Mouse (Mus musculus): ENCODE measurements at regions not wholly inside any gene's neighbourhood (a gene's known extent, or its start where the extent isn't known, plus 50 kb on each side); places are given as distances from the start of the nearest gene placed in this dataset.

DNA sequence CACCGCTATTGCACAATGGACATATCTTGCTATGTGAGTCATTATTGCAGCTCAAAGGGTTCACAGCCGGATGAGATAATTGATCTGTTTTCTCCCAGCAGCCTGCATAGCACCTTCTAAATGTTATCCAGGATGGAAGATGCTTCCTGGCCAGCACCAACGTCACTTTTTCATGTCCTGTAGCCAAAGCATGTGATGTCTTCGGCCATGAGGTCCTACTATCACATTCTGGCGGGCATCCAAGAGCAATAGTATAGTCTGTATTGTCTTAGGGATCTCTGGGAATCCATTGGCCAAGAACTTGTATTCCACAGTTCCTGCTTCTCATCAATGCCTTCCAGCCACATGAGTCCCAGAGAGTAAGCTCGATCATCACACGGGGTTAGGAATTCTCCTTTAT, 70.6 kb downstream of the Npy start:
- DNase-seq = no peak
- no peak overlapping the region for H3K4me3 ChIP-seq (replicated peaks; ENCODE audit: insufficient read depth, low read depth, low read length)
- H3K27me3 ChIP-seq (ENCODE audit: control insufficient read depth, insufficient read depth, low read length) = no peaks in the 10 kb centered on the region
- no peak for TF ChIP-seq POLR2A (IDR thresholded peaks at IDR 0.05; ENCODE audit: borderline replicate concordance, insufficient read depth, low read length)
- TF ChIP-seq CTCF (IDR thresholded peaks at IDR 0.05; ENCODE audit: borderline replicate concordance, insufficient read depth, low read depth, low read length) = no peak
- 76% methylated on average over 7 of the region's 7 CpGs for WGBS
- H3K4me1 ChIP-seq (ENCODE audit: control insufficient read depth, insufficient read depth, low read length) = no peaks in the 10 kb centered on the region
- H3K27ac ChIP-seq (ENCODE audit: insufficient read depth, low read length) = no peak overlapping the region

DNA sequence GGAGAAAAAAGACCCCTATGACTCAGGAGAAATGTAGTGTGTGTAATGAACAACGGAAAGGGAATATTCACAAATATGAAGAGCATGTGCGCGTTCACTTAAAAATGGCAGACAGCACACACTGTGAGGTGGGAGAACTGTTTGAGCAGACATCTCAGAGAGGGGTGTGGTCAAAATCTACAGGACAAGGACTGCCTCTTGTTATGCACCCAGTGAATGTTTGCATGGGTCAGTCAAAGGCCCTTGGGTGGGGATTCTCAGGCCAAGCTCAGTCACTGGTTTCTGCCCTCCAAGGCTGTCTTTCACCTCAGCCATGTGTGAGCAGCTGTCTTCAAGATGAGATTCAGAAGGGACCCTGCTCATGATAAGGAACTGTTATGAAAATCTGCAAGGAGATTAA, 76.6 kb downstream of the Npy start:
- no peak overlapping the region for H3K27ac ChIP-seq (ENCODE audit: insufficient read depth, low read length)
- 94% methylated on average over 3 of the region's 3 CpGs for WGBS
- H3K27me3 ChIP-seq (ENCODE audit: control insufficient read depth, insufficient read depth, low read length) = no peaks in the 10 kb centered on the region; the same call in 1 of the 2 replicates
- no peak for TF ChIP-seq POLR2A (IDR thresholded peaks at IDR 0.05; ENCODE audit: borderline replicate concordance, insufficient read depth, low read length)
- DNase-seq = no peak
- no peak overlapping the region for H3K4me3 ChIP-seq (replicated peaks; ENCODE audit: insufficient read depth, low read depth, low read length)
- H3K4me1 ChIP-seq (ENCODE audit: control insufficient read depth, insufficient read depth, low read length) = no peaks in the 10 kb centered on the region

DNA sequence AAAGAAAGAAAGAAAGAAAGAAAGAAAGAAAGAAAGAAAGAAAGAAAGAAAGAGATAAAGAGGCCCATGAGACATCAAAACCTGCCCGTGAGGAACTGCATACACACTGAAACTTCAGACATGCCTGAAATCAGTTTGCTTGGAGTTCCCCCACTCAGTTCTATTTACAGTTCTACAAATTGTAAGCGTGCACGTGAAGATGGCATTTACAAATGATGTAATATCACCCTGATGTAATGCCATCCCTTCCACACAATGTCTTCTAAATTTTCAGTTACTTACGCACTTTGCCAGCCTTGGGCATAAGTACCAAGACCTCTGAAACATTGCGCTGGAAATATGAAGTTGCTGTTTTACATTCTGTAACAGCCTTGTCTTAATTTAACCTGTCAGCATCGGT, 79.0 kb downstream of the Npy start:
- H3K27me3 ChIP-seq (ENCODE audit: control insufficient read depth, insufficient read depth, low read length) = no peaks in the 10 kb centered on the region; the same call in 1 of the 2 replicates
- no peak overlapping the region for H3K27ac ChIP-seq (ENCODE audit: insufficient read depth, low read length)
- H3K4me3 ChIP-seq (replicated peaks; ENCODE audit: insufficient read depth, low read depth, low read length) = no peak overlapping the region
- no peak for TF ChIP-seq POLR2A (IDR thresholded peaks at IDR 0.05; ENCODE audit: borderline replicate concordance, insufficient read depth, low read length)
- no peak for TF ChIP-seq CTCF (IDR thresholded peaks at IDR 0.05; ENCODE audit: borderline replicate concordance, insufficient read depth, low read depth, low read length)
- H3K4me1 ChIP-seq (ENCODE audit: control insufficient read depth, insufficient read depth, low read length) = no peaks in the 10 kb centered on the region
- DNase-seq = no peak
- 94% methylated on average over 6 of the region's 6 CpGs for WGBS

DNA sequence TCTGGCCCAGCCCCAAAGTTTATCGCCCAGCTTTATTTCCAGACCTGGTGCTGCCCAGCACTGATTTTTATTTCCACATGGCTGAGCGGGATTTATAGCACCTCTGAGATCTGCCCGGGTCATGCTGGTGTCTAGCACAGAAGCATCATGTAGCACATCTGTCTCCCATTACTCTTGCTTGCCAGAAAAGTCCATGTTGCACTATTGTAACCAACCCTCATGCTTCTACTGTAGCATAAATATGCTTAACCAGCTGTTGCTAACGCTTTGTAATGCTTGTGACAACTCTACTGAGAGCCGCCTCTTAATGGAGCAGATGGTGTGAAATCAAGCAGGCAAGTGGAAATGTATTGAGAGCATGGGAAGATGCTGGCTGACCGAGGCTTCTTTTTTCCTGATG, 81.5 kb downstream of the Npy start:
- 18% methylated on average over 6 of the region's 6 CpGs for WGBS
- no peak overlapping the region for H3K4me3 ChIP-seq (replicated peaks; ENCODE audit: insufficient read depth, low read depth, low read length)
- TF ChIP-seq POLR2A (IDR thresholded peaks at IDR 0.05; ENCODE audit: borderline replicate concordance, insufficient read depth, low read length) (no peak), CTCF (IDR thresholded peaks at IDR 0.05; ENCODE audit: borderline replicate concordance, insufficient read depth, low read depth, low read length) (no peak)
- no peak for DNase-seq
- H3K27me3 ChIP-seq (ENCODE audit: control insufficient read depth, insufficient read depth, low read length) = no peaks in the 10 kb centered on the region; the same call in 1 of the 2 replicates
- no peaks in the 10 kb centered on the region for H3K4me1 ChIP-seq (ENCODE audit: control insufficient read depth, insufficient read depth, low read length)
- no peak overlapping the region for H3K27ac ChIP-seq (ENCODE audit: insufficient read depth, low read length)

DNA sequence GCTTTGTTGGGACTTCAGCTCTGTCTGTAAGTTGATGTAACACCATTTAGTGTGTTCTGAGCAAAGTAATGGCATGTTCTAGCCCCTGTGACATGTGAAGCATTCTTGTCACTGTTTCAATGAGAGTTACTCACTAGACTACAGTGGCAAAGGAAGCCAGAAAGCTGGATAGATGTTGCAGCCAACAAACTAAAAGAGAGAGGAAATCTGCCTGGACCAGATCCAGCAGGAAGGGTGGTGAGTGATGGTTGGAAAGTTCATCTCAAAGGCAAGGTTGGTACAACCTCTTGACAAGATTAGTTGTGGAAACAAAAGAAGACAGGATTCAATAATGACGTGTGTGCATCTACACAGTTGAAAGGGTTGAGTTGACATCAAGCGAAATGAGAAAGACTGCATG, 83.9 kb downstream of the Npy start:
- Histone ChIP-seq H3K27ac (ENCODE audit: insufficient read depth, low read length) (no peak overlapping the region), H3K4me1 (ENCODE audit: control insufficient read depth, insufficient read depth, low read length) (no peaks in the 10 kb centered on the region), H3K4me3 (replicated peaks; ENCODE audit: insufficient read depth, low read depth, low read length) (no peak overlapping the region), H3K27me3 (ENCODE audit: control insufficient read depth, insufficient read depth, low read length) (no peaks in the 10 kb centered on the region)
- no peak for DNase-seq
- 88% methylated on average over 2 of the region's 2 CpGs for WGBS
- TF ChIP-seq CTCF (IDR thresholded peaks at IDR 0.05; ENCODE audit: borderline replicate concordance, insufficient read depth, low read depth, low read length) (no peak), POLR2A (IDR thresholded peaks at IDR 0.05; ENCODE audit: borderline replicate concordance, insufficient read depth, low read length) (no peak)

DNA sequence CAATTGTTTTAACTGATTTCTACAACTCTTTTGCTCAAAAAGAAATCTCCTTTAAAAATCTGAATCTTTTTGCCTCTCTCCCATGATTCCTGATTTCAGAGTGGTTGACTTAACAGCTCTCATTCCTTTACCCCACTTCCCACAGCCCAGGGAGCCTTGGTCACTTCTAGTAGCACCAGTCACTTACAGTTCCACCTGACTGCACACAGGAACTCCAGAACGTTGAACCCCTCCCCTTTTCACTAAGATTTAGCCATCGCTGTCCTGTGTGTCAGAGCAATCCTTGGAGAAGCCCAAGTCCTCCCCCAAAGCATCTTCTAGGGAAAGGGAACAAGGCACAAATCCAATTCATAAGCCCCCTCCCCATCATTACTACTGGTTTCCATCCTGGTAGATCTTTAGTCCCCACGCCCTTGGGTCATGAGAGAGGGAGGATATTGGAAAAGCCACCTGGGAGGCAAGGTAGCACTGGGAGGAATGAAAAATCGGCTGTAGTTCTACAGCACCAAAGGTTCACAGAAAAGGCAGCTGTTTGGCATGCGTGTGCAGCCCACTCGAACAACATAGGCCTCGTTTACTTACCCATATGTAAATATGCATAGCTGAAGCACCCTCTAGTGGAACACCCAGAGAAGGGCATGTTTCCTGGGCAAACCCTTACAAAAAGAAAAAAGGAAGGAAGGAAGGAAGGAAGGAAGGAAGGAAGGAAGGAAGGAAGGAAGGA, 96.7 kb downstream of the Npy start:
- TF ChIP-seq CTCF (IDR thresholded peaks at IDR 0.05; ENCODE audit: borderline replicate concordance, insufficient read depth, low read depth, low read length) (peak; percentile 45; the same call in 1 of the 2 replicates), POLR2A (IDR thresholded peaks at IDR 0.05; ENCODE audit: borderline replicate concordance, insufficient read depth, low read length) (no peak)
- WGBS = 33% methylated on average over 7 of the region's 7 CpGs
- Histone ChIP-seq H3K4me3 (replicated peaks; ENCODE audit: insufficient read depth, low read depth, low read length) (no peak overlapping the region), H3K27ac (ENCODE audit: insufficient read depth, low read length) (no peak overlapping the region), H3K27me3 (ENCODE audit: control insufficient read depth, insufficient read depth, low read length) (no peaks in the 10 kb centered on the region), H3K4me1 (ENCODE audit: control insufficient read depth, insufficient read depth, low read length) (no peaks in the 10 kb centered on the region)
- DNase-seq = peak; percentile 11 to 14

DNA sequence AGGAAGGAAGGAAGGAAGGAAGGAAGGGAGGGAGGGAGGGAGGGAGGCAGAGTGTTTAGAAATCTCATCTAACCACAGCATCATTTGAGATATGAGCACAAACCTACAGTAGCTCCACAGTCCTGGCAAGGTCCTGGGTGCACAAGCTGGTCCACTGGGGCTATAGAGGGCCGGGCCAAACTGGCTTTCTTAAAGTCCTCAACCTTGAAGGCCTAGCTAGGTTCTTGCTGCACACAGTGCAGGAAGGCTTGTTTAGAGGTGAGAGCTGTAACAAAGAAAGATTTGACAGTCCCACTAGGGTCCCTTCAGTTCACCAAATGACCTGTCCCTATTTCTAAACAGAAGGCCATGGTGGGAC, 97.3 kb downstream of the Npy start:
- Histone ChIP-seq H3K4me1 (ENCODE audit: control insufficient read depth, insufficient read depth, low read length) (no peaks in the 10 kb centered on the region), H3K4me3 (replicated peaks; ENCODE audit: insufficient read depth, low read depth, low read length) (no peak overlapping the region), H3K27me3 (ENCODE audit: control insufficient read depth, insufficient read depth, low read length) (no peaks in the 10 kb centered on the region), H3K27ac (ENCODE audit: insufficient read depth, low read length) (no peak overlapping the region)
- no peak for DNase-seq
- TF ChIP-seq POLR2A (IDR thresholded peaks at IDR 0.05; ENCODE audit: borderline replicate concordance, insufficient read depth, low read length) = no peak
- TF ChIP-seq CTCF (IDR thresholded peaks at IDR 0.05; ENCODE audit: borderline replicate concordance, insufficient read depth, low read depth, low read length) = no peak
- 61% methylated on average over 1 of the region's 1 CpGs for WGBS

DNA sequence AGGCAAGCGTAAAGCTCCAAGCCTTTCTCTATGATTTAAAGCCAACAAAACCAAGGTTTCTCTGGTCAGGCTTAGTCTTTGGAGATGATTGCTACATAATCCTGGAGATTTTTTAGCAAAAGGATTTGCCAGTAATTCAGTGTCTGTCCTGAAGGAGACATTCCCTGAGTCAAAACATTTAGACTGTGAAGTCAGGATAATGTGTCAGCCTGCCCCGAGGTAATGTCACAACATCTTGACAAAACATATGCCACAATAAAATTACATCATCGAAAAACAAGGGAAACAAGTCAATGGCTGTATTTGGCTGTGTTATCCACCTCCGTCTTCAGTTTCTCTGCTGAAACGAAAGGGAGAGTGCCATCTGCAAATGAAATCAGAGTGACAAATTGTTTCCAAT, 101.8 kb downstream of the Npy start:
- no peak overlapping the region for H3K27ac ChIP-seq (ENCODE audit: insufficient read depth, low read length)
- H3K4me3 ChIP-seq (replicated peaks; ENCODE audit: insufficient read depth, low read depth, low read length) = no peak overlapping the region
- TF ChIP-seq CTCF (IDR thresholded peaks at IDR 0.05; ENCODE audit: borderline replicate concordance, insufficient read depth, low read depth, low read length) = no peak
- TF ChIP-seq POLR2A (IDR thresholded peaks at IDR 0.05; ENCODE audit: borderline replicate concordance, insufficient read depth, low read length) = no peak
- no peaks in the 10 kb centered on the region for H3K4me1 ChIP-seq (ENCODE audit: control insufficient read depth, insufficient read depth, low read length)
- no peaks in the 10 kb centered on the region for H3K27me3 ChIP-seq (ENCODE audit: control insufficient read depth, insufficient read depth, low read length)
- no peak for DNase-seq
- 79% methylated on average over 5 of the region's 5 CpGs for WGBS
